Mouse (Mus musculus) heart, postnatal 36 days (tissue): Measurements from ENCODE around the gene Entpd8. TPM values are rescaled to one million over a fixed set of nuclear protein-coding genes. Genes with fewer than 3 reads are reported as not detected.

Experiments used
- DNase-seq, 2 experiments: peaks; one replicate each; pipeline ENCODE4 v3.0.0; 2021 to 2022
- intact Hi-C: fragments of 180-260 bp; cut with DNase I; formaldehyde crosslinking; loops from one replicate; pipeline ENCODE4 v1.15.1; 2025
- total RNA-seq, 2 experiments: library from RNA; stranded (reverse); gene quantifications; 2 replicates each; pipeline ENCODE4 v1.2.3; 2021

Gene Entpd8
- total RNA-seq, 2 experiments from 2014 or later = not detected

- DNase-seq = no peak
- intact Hi-C loops = no loop called here
These were observed 14.6 kb downstream of the Entpd8 start for GRCm38 (mm10) chr2:25094785-25095108.

GRCm38 (mm10) chr2:25095109-25095850, 15.2 kb downstream of the Entpd8 start, which contains the start of gene Noxa1:
Gene Noxa1 (minus strand): TSS chr2:25095149.
- DNase-seq = no peak
- intact Hi-C loops = no loop called here

- intact Hi-C loops = loop anchor here (2.0 kb wide), 2 partner anchors 59 to 89 kb away; no protein-coding TSS in a partner anchor
These were observed 18.0 kb downstream of the Entpd8 start for GRCm38 (mm10) chr2:25098005-25098615.

GRCm38 (mm10) chr2:25098956-25099355, 18.9 kb downstream of the Entpd8 start:
- peak; percentile 15 to 32 for DNase-seq

More at GRCm38 (mm10) chr2:25098005-25098615, 18.0 kb downstream of the Entpd8 start:
- DNase-seq = no peak

GRCm38 (mm10) chr2:25099703-25100102, 19.6 kb downstream of the Entpd8 start:
- DNase-seq = no peak
- intact Hi-C loops = loop anchor here (2.0 kb wide), 2 partner anchors 57 to 87 kb away; no protein-coding TSS in a partner anchor

More at GRCm38 (mm10) chr2:25098956-25099355, 18.9 kb downstream of the Entpd8 start:
- intact Hi-C loops = loop anchor here (2.0 kb wide), 2 partner anchors 58 to 88 kb away; no protein-coding TSS in a partner anchor

- DNase-seq = no peak
- intact Hi-C loops = no loop called here
These were observed 24.0 kb downstream of the Entpd8 start for GRCm38 (mm10) chr2:25104122-25104521.

GRCm38 (mm10) chr2:25106045-25106444, 25.9 kb downstream of the Entpd8 start:
- intact Hi-C loops = no loop called here
- DNase-seq = peak; percentile 11 to 17

- intact Hi-C loops = no loop called here
- DNase-seq = no peak
These were observed 29.4 kb downstream of the Entpd8 start for GRCm38 (mm10) chr2:25109487-25109886.

GRCm38 (mm10) chr2:25110505-25111183, 30.5 kb downstream of the Entpd8 start:
- intact Hi-C loops = no loop called here
- peak in 1 of 2 experiments; percentile 30 for DNase-seq

GRCm38 (mm10) chr2:25111184-25111791, 31.2 kb downstream of the Entpd8 start:
- peak; percentile 16 to 25 for DNase-seq
- intact Hi-C loops = no loop called here

GRCm38 (mm10) chr2:25114308-25114707, 34.2 kb downstream of the Entpd8 start:
- intact Hi-C loops = no loop called here
- DNase-seq = no peak

GRCm38 (mm10) chr2:25115442-25115841, 35.3 kb downstream of the Entpd8 start:
- DNase-seq = no peak
- intact Hi-C loops = no loop called here

GRCm38 (mm10) chr2:25120963-25121362, 40.9 kb downstream of the Entpd8 start:
- no peak for DNase-seq
- intact Hi-C loops = no loop called here

- DNase-seq = no peak
- intact Hi-C loops = no loop called here
These were observed 42.6 kb downstream of the Entpd8 start for GRCm38 (mm10) chr2:25122666-25123065.

- DNase-seq = no peak
- intact Hi-C loops = no loop called here
These were observed 43.4 kb downstream of the Entpd8 start for GRCm38 (mm10) chr2:25123527-25123926.

- intact Hi-C loops = no loop called here
- no peak for DNase-seq
These were observed 44.3 kb downstream of the Entpd8 start for GRCm38 (mm10) chr2:25124411-25124810.

- DNase-seq = no peak
- intact Hi-C loops = loop anchor here (5.0 kb wide), 1 partner anchor 167 kb away; no protein-coding TSS in a partner anchor
These were observed 45.0 kb downstream of the Entpd8 start for GRCm38 (mm10) chr2:25125146-25125545.

GRCm38 (mm10) chr2:25126011-25127010, 46.2 kb downstream of the Entpd8 start:
- intact Hi-C loops = loop anchor here (1.0 to 5.0 kb wide), 4 partner anchors 31 to 166 kb away; no protein-coding TSS in a partner anchor
- DNase-seq = no peak

- peak; percentile 76 to 81 for DNase-seq
- intact Hi-C loops = loop anchor here (1.0 to 5.0 kb wide), 4 partner anchors 30 to 165 kb away; no protein-coding TSS in a partner anchor
These were observed 47.1 kb downstream of the Entpd8 start for GRCm38 (mm10) chr2:25127206-25127605.
